In the genomic region with DNA sequence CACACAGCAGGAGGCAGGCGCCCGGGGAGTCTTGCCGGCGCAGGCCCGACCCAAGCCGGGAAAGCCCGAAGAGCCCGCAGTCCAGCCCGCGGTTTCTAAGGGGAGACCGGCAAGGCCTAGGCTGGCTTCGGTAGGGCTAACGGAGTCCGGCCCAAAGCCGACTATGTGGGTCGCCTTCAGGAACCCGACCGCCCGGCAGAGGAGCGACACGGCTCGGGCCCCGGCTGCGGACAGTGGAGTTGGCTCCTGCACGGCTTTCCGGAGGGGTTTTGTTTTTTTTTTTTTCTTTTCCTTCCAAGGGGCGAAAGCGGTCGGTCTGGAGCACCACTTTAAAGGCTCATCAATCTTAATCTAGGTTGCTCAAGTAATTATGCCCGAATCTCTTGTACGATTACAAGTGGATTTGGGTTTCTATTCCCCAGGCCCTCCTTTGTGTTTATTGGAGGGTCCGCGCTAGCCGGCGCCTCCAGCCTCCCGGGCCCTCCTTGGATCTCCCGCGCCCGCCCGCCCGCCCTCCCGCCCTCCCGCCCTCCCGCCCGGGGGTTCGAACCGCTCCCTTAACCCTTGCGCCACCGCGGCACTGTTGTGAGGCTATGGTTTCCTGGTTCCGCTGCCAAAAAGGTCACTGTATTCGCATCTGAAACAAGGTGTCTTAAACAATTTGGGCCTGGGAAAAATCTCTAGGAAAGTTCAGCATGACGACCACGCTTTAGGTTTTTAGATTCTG, we compare ENCODE assay signal across 8 mouse cellular contexts. TPM values are rescaled to one million over a fixed set of nuclear protein-coding genes. Genes with fewer than 3 reads are reported as not detected.
DNase-seq lines count a peak whose midpoint lies in the region; ATAC-seq and TF ChIP-seq lines count a peak whose summit lies in the region.

No protein-coding gene starts in this region.

- DNase-seq in adrenal gland, adult 18-20 months (ENCODE audit: low spot score in 2 of 2): peak; percentile 46
- DNase-seq in cerebellum, adult 2 months: peak; percentile 75 to 82
- DNase-seq in forelimb bud, embryonic 11.5 days (ENCODE audit: low read depth, low spot score): peak; percentile 69
- peak; percentile 75 for DNase-seq in hindbrain, embryonic 10.5 days (ENCODE audit: low spot score)
- DNase-seq in urinary bladder, adult 2 months (ENCODE audit: low spot score): peak; percentile 38
- DNase-seq in thymus, postnatal 25 days: no peak

- H3K36me3 ChIP-seq in hindbrain, embryonic 10.5 days: no peaks in the 10 kb centered on the region
- no peaks in the 10 kb centered on the region for H3K36me3 ChIP-seq in limb, embryonic 13.5 days
- no peaks in the 10 kb centered on the region for H3K36me3 ChIP-seq in midbrain, embryonic 12.5 days

- peak overlapping the region; percentile 99 for H3K4me3 ChIP-seq in cerebellum, adult 2 months (replicated peaks; ENCODE audit: insufficient read depth, low read depth, low read length)
- peak overlapping the region; percentile 59 for H3K4me3 ChIP-seq in hindbrain, embryonic 10.5 days
- peak overlapping the region; percentile 52 for H3K4me3 ChIP-seq in limb, embryonic 13.5 days
- H3K4me3 ChIP-seq in midbrain, embryonic 12.5 days: peak overlapping the region; percentile 44

- H3K9ac ChIP-seq in limb, embryonic 13.5 days: peak overlapping the region; percentile 90
- H3K9ac ChIP-seq in midbrain, embryonic 12.5 days (replicated peaks): peak overlapping the region; percentile 73

- H3K4me1 ChIP-seq in cerebellum, adult 2 months (ENCODE audit: control insufficient read depth, insufficient read depth, low read length): peaks cover 6% of the 10 kb centered on the region; the same call in 1 of the 2 replicates
- H3K4me1 ChIP-seq in hindbrain, embryonic 10.5 days (replicated peaks): peaks cover 38% of the 10 kb centered on the region
- peaks cover 28% of the 10 kb centered on the region for H3K4me1 ChIP-seq in limb, embryonic 13.5 days
- H3K4me1 ChIP-seq in midbrain, embryonic 12.5 days: peaks cover 33% of the 10 kb centered on the region

- TF ChIP-seq CTCF in cerebellum, adult 2 months (IDR thresholded peaks at IDR 0.05; ENCODE audit: borderline replicate concordance, insufficient read depth, low read depth, low read length): no peak

- no peak for TF ChIP-seq POLR2A in cerebellum, adult 2 months (IDR thresholded peaks at IDR 0.05; ENCODE audit: borderline replicate concordance, insufficient read depth, low read length)

- ATAC-seq in limb, embryonic 13.5 days (ENCODE audit: low FRiP score, low read depth): peak; percentile 50
- peak; percentile 71 for ATAC-seq in midbrain, embryonic 12.5 days (ENCODE audit: low FRiP score, low read depth)

- 2% methylated on average over 51 of the region's 54 CpGs for WGBS in cerebellum, adult 2 months
- under 1% methylated on average over 54 of the region's 54 CpGs for WGBS in hindbrain, embryonic 10.5 days
- under 1% methylated on average over 54 of the region's 54 CpGs for WGBS in limb, embryonic 13.5 days
- under 1% methylated on average over 53 of the region's 54 CpGs for WGBS in midbrain, embryonic 12.5 days

- peak overlapping the region; percentile 83 for H3K4me2 ChIP-seq in limb, embryonic 13.5 days (replicated peaks)
- peak overlapping the region; percentile 58 for H3K4me2 ChIP-seq in midbrain, embryonic 12.5 days (replicated peaks)

- no peaks in the 10 kb centered on the region for H3K9me3 ChIP-seq in hindbrain, embryonic 10.5 days
- no peaks in the 10 kb centered on the region for H3K9me3 ChIP-seq in limb, embryonic 13.5 days
- no peaks in the 10 kb centered on the region for H3K9me3 ChIP-seq in midbrain, embryonic 12.5 days

- peak overlapping the region; percentile 98 for H3K27ac ChIP-seq in cerebellum, adult 2 months (ENCODE audit: insufficient read depth, low read length)
- H3K27ac ChIP-seq in hindbrain, embryonic 10.5 days: peak overlapping the region; percentile 89
- H3K27ac ChIP-seq in limb, embryonic 13.5 days: peak overlapping the region; percentile 94
- peak overlapping the region; percentile 94 for H3K27ac ChIP-seq in midbrain, embryonic 12.5 days (replicated peaks)

- H3K27me3 ChIP-seq in cerebellum, adult 2 months (ENCODE audit: control insufficient read depth, insufficient read depth, low read length): no peaks in the 10 kb centered on the region
- H3K27me3 ChIP-seq in hindbrain, embryonic 10.5 days (ENCODE audit: insufficient read depth, poor library complexity, severe bottlenecking): peaks cover 64% of the 10 kb centered on the region
- H3K27me3 ChIP-seq in limb, embryonic 13.5 days: peaks cover 5% of the 10 kb centered on the region; the same call in 1 of the 2 replicates
- peaks cover 13% of the 10 kb centered on the region for H3K27me3 ChIP-seq in midbrain, embryonic 12.5 days

RNA-seq across cellular contexts. Expression of a gene that starts 5.3 kb away (rescaled TPM):
- total RNA-seq in adrenal gland, adult 18-20 months (2021): 1 to 10 TPM in 1 of 2 experiments, under 1 TPM in 1; 0.99 to 1.2 TPM
- 45.4 and 50.6 TPM in 2 replicates for polyA plus RNA-seq in cerebellum, adult 2 months (2012; rRNA removed)
- polyA plus RNA-seq in hindbrain, embryonic 10.5 days (2016; fragmentation: Nextera tagmentation; extraction: Ambion mirVana): 26.8 and 57.6 TPM in 2 replicates
- 44.2 and 46.8 TPM in 2 replicates for polyA plus RNA-seq in limb, embryonic 13.5 days (2015; fragmentation: Nextera tagmentation; extraction: Ambion mirVana)
- 148 and 164 TPM in 2 replicates for polyA plus RNA-seq in midbrain, embryonic 12.5 days (2016; fragmentation: Nextera tagmentation; extraction: Ambion mirVana)
- polyA plus RNA-seq in urinary bladder, adult 2 months (2012; rRNA removed): 0.50 and 0.53 TPM in 2 replicates

Comparison
In these comparisons a context has a peak if more than half of its experiments do, and no peak if none do; other contexts are left out.
1. H3K4me3 ChIP-seq: peak in every context shown above with its lines; median percentile 99 in cerebellum, adult 2 months; 59 in hindbrain, embryonic 10.5 days; 52 in limb, embryonic 13.5 days; 44 in midbrain, embryonic 12.5 days.
2. RNA of a gene that starts 5.3 kb away (polyA plus RNA-seq): 148 to 164 TPM in midbrain, embryonic 12.5 days, 26.8 to 57.6 TPM in hindbrain, embryonic 10.5 days, 44.2 to 46.8 TPM in limb, embryonic 13.5 days and 45.4 to 50.6 TPM in cerebellum, adult 2 months; 0.50 to 0.53 TPM in urinary bladder, adult 2 months; every median in the first group is over 10 times any median in the second.
3. Peak in every context shown above with its lines, with median percentiles within 50 percentile points of each other: H3K27ac ChIP-seq.